Mouse (Mus musculus): ENCODE data around the gene Ccdc127. TPM values are rescaled to one million over a fixed set of nuclear protein-coding genes. Genes with fewer than 3 reads are reported as not detected.
A peak's percentile ranks its signal among the peaks of the same experiment; 100 is the strongest.

The Ccdc127 gene
- polyA plus RNA-seq, 1 experiment from 2014 or later, result 58.2 TPM

GRCm38 (mm10) chr13:74381533-74382276 is 31.6 kb downstream of the Ccdc127 start:
- no peak overlapping the region for H3K4me2 ChIP-seq
- no peaks in the 10 kb centered on the region for H3K9me3 ChIP-seq (ENCODE audit: control insufficient read depth, low read length)
- no peaks in the 10 kb centered on the region for H3K36me3 ChIP-seq (ENCODE audit: control insufficient read depth, insufficient read depth, low read length)
- H3K4me3 ChIP-seq (ENCODE audit: low read depth, low read length), result no peak overlapping the region
- no peaks in the 10 kb centered on the region for H3K4me1 ChIP-seq (ENCODE audit: control insufficient read depth, insufficient read depth, low read length)
- H3K27me3 ChIP-seq (ENCODE audit: control insufficient read depth, insufficient read depth, low read length), result no peaks in the 10 kb centered on the region
- no peak overlapping the region for H3K9ac ChIP-seq (ENCODE audit: low read length)
- ATAC-seq (ENCODE audit: low FRiP score) (no peak), DNase-seq (ENCODE audit: low spot score, missing footprints) (no peak)
- no peak overlapping the region for H3K27ac ChIP-seq (ENCODE audit: low read depth, low read length)
- 77% methylated on average over 10 of the region's 10 CpGs for WGBS

GRCm38 (mm10) chr13:74382289-74382688 is 32.2 kb downstream of the Ccdc127 start:
- WGBS, result 76% methylated on average over 3 of the region's 3 CpGs
- Histone ChIP-seq H3K4me1 (ENCODE audit: control insufficient read depth, insufficient read depth, low read length) (no peaks in the 10 kb centered on the region), H3K27me3 (ENCODE audit: control insufficient read depth, insufficient read depth, low read length) (no peaks in the 10 kb centered on the region), H3K4me2 (no peak overlapping the region), H3K9ac (ENCODE audit: low read length) (no peak overlapping the region), H3K9me3 (ENCODE audit: control insufficient read depth, low read length) (no peaks in the 10 kb centered on the region), H3K4me3 (ENCODE audit: low read depth, low read length) (no peak overlapping the region), H3K36me3 (ENCODE audit: control insufficient read depth, insufficient read depth, low read length) (no peaks in the 10 kb centered on the region), H3K27ac (ENCODE audit: low read depth, low read length) (no peak overlapping the region)
- DNase-seq (ENCODE audit: low spot score, missing footprints) (no peak), ATAC-seq (ENCODE audit: low FRiP score) (no peak)

- no peak for ATAC-seq (ENCODE audit: low FRiP score)
These were observed 39.6 kb downstream of the Ccdc127 start for GRCm38 (mm10) chr13:74389730-74390129.

GRCm38 (mm10) chr13:74390371-74390990 is 40.4 kb downstream of the Ccdc127 start, which contains the start of gene Zfp72:
Zfp72 (minus strand) TSS chr13:74390836.
- ATAC-seq (ENCODE audit: low FRiP score) (peak; percentile 93), DNase-seq (ENCODE audit: low spot score, missing footprints) (peak; percentile 95)
- Histone ChIP-seq H3K9ac (ENCODE audit: low read length) (peak within 1 kb of the TSS; percentile 58), H3K9me3 (ENCODE audit: control insufficient read depth, low read length) (no peaks in the 10 kb centered on the region), H3K27ac (ENCODE audit: low read depth, low read length) (no peak within 1 kb of the TSS), H3K4me1 (ENCODE audit: control insufficient read depth, insufficient read depth, low read length) (peaks cover 2% of the 10 kb centered on the region; the same call in 1 of the 2 replicates), H3K36me3 (ENCODE audit: control insufficient read depth, insufficient read depth, low read length) (no peaks in the 10 kb centered on the region), H3K4me2 (peak within 1 kb of the TSS; percentile 63), H3K4me3 (ENCODE audit: low read depth, low read length) (peak within 1 kb of the TSS; percentile 48), H3K27me3 (ENCODE audit: control insufficient read depth, insufficient read depth, low read length) (no peaks in the 10 kb centered on the region)
- WGBS, result 2% methylated on average over 14 of the region's 14 CpGs

More at GRCm38 (mm10) chr13:74389730-74390129, 39.6 kb downstream of the Ccdc127 start:
- DNase-seq (ENCODE audit: low spot score, missing footprints), result no peak
- WGBS, result 75% methylated on average over 6 of the region's 6 CpGs
- Histone ChIP-seq H3K9me3 (ENCODE audit: control insufficient read depth, low read length) (no peaks in the 10 kb centered on the region), H3K36me3 (ENCODE audit: control insufficient read depth, insufficient read depth, low read length) (no peaks in the 10 kb centered on the region), H3K4me1 (ENCODE audit: control insufficient read depth, insufficient read depth, low read length) (peaks cover 2% of the 10 kb centered on the region; the same call in 1 of the 2 replicates), H3K27me3 (ENCODE audit: control insufficient read depth, insufficient read depth, low read length) (no peaks in the 10 kb centered on the region), H3K9ac (ENCODE audit: low read length) (no peak overlapping the region), H3K4me2 (peak overlapping the region; percentile 63), H3K4me3 (ENCODE audit: low read depth, low read length) (no peak overlapping the region), H3K27ac (ENCODE audit: low read depth, low read length) (no peak overlapping the region)

GRCm38 (mm10) chr13:74391156-74391555 is 41.0 kb downstream of the Ccdc127 start:
- Histone ChIP-seq H3K9ac (ENCODE audit: low read length) (no peak overlapping the region), H3K4me2 (no peak overlapping the region), H3K36me3 (ENCODE audit: control insufficient read depth, insufficient read depth, low read length) (no peaks in the 10 kb centered on the region), H3K27me3 (ENCODE audit: control insufficient read depth, insufficient read depth, low read length) (no peaks in the 10 kb centered on the region), H3K4me3 (ENCODE audit: low read depth, low read length) (no peak overlapping the region), H3K27ac (ENCODE audit: low read depth, low read length) (no peak overlapping the region), H3K4me1 (ENCODE audit: control insufficient read depth, insufficient read depth, low read length) (peaks cover 2% of the 10 kb centered on the region; the same call in 1 of the 2 replicates), H3K9me3 (ENCODE audit: control insufficient read depth, low read length) (no peaks in the 10 kb centered on the region)
- 83% methylated on average over 2 of the region's 2 CpGs for WGBS
- ATAC-seq (ENCODE audit: low FRiP score) (peak; percentile 45; the same call in 1 of the 2 replicates), DNase-seq (ENCODE audit: low spot score, missing footprints) (no peak)

GRCm38 (mm10) chr13:74399298-74399839 is 49.3 kb downstream of the Ccdc127 start, which contains the start of gene Ftl1-ps1:
Ftl1-ps1 (plus strand) TSS chr13:74399694.
- WGBS, result 8% methylated on average over 11 of the region's 11 CpGs
- no peak within 1 kb of the TSS for H3K4me3 ChIP-seq (ENCODE audit: low read depth, low read length)
- no peak for ATAC-seq (ENCODE audit: low FRiP score)

More at GRCm38 (mm10) chr13:74399298-74399839, 49.3 kb downstream of the Ccdc127 start, which contains the start of gene Ftl1-ps1:
- H3K27ac ChIP-seq (ENCODE audit: low read depth, low read length), result no peak within 1 kb of the TSS
- no peaks in the 10 kb centered on the region for H3K4me1 ChIP-seq (ENCODE audit: control insufficient read depth, insufficient read depth, low read length)
- H3K36me3 ChIP-seq (ENCODE audit: control insufficient read depth, insufficient read depth, low read length), result no peaks in the 10 kb centered on the region
- no peaks in the 10 kb centered on the region for H3K9me3 ChIP-seq (ENCODE audit: control insufficient read depth, low read length)
- H3K9ac ChIP-seq (ENCODE audit: low read length), result no peak within 1 kb of the TSS
- H3K27me3 ChIP-seq (ENCODE audit: control insufficient read depth, insufficient read depth, low read length), result no peaks in the 10 kb centered on the region
- no peak within 1 kb of the TSS for H3K4me2 ChIP-seq
- DNase-seq (ENCODE audit: low spot score, missing footprints), result no peak

MicroRNA genes within 50 kb of the gene (microRNA counts, 519-probe panel; counts per million panel counts)
- not detected for microRNA mmu-miR-692

Small RNA genes lying within 50 kb of the gene (microRNA-seq; reads per million reads assigned to microRNA genes)
- gene Mir692-3, result not detected

Other genes with a start within 250 kb of the Ccdc127 start
- gene Slc9a3, start 228.9 kb upstream of the Ccdc127 start, polyA plus RNA-seq (2014; fragmentation: Nextera tagmentation; extraction: Ambion mirVana), result 0.03 TPM in 1 of 2 replicates, not detected in the other
- gene Exoc3, start 141.6 kb upstream of the Ccdc127 start, polyA plus RNA-seq (2014; fragmentation: Nextera tagmentation; extraction: Ambion mirVana), result 69.4 and 71.2 TPM in 2 replicates
- gene Ahrr, start 58.0 kb upstream of the Ccdc127 start, polyA plus RNA-seq (2014; fragmentation: Nextera tagmentation; extraction: Ambion mirVana), result 1.4 and 1.5 TPM in 2 replicates
- gene Pdcd6, start 32.7 kb upstream of the Ccdc127 start, polyA plus RNA-seq (2014; fragmentation: Nextera tagmentation; extraction: Ambion mirVana), result 116 and 125 TPM in 2 replicates
- gene Sdha, start within 50 bp of the Ccdc127 start, polyA plus RNA-seq (2014; fragmentation: Nextera tagmentation; extraction: Ambion mirVana), result 227 and 233 TPM in 2 replicates
- not detected in 2 replicates for gene Lrrc14b, start 13.7 kb downstream of the Ccdc127 start, polyA plus RNA-seq (2014; fragmentation: Nextera tagmentation; extraction: Ambion mirVana)
- 4.3 and 4.8 TPM in 2 replicates for gene Zfp72, start 40.5 kb downstream of the Ccdc127 start, polyA plus RNA-seq (2014; fragmentation: Nextera tagmentation; extraction: Ambion mirVana)
- 82.1 and 82.3 TPM in 2 replicates for gene Ftl1-ps1, start 49.4 kb downstream of the Ccdc127 start, polyA plus RNA-seq (2014; fragmentation: Nextera tagmentation; extraction: Ambion mirVana)
- 22.8 and 23.7 TPM in 2 replicates for gene Zfp825, start 143.7 kb downstream of the Ccdc127 start, polyA plus RNA-seq (2014; fragmentation: Nextera tagmentation; extraction: Ambion mirVana)